Mouse (Mus musculus) layer of hippocampus, adult 18-20 months (tissue): ENCODE results near the gene Prb1. TPM values are rescaled to one million over a fixed set of nuclear protein-coding genes. Genes with fewer than 3 reads are reported as not detected.
"Not testable (repeated sequence)": the region's sequence is repeated elsewhere in the genome, so short reads cannot be mapped to it uniquely, and the experiment has no call there.

Source experiments
- DNase-seq, 2 experiments: peaks; one replicate each; pipeline ENCODE4 v3.0.0; 2022; ENCODE audit warnings: low spot score in 2 of 2
- long read RNA-seq: library from polyadenylated mRNA; stranded (forward); transcript quantifications from one replicate; pipeline ENCODE4 v2.0.0, GENCODE M21; 2021
- total RNA-seq, 2 experiments: library from RNA; stranded (reverse); gene quantifications; 2 replicates each; pipeline ENCODE4 v1.2.3; 2021

The Prb1 gene
- not detected for total RNA-seq
- long read RNA-seq: 0 reads

DNA sequence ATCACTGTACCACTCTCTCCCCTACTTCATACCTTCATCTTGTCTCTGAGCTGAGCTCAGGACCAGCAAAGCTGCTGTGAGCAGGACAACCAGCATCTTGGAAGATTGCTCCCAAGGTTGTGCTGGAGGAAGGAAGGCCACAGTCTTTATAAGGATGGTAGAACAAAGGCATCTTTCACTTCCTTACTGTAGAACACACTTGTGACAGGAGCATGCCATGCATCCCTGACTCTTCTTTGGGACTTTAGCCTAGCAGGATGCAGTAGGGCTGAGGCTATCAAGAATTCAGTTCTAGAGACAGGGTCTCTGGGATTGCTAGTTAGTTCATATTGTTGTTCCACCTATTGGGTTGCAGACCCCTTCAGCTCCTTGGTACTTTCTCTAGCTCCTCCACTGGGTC is at the start of gene Prb1:
Prb1 (minus strand) TSS at position 101 of the 400 bp plus-strand sequence.
- not testable (repeated sequence) for DNase-seq

Other genes starting within 250 kb of the Prb1 start
- gene Prpmp5, start 104.2 kb upstream of the Prb1 start, total RNA-seq: not detected
- gene Gm8882, start 153.6 kb upstream of the Prb1 start, total RNA-seq: not detected